In the genomic region with DNA sequence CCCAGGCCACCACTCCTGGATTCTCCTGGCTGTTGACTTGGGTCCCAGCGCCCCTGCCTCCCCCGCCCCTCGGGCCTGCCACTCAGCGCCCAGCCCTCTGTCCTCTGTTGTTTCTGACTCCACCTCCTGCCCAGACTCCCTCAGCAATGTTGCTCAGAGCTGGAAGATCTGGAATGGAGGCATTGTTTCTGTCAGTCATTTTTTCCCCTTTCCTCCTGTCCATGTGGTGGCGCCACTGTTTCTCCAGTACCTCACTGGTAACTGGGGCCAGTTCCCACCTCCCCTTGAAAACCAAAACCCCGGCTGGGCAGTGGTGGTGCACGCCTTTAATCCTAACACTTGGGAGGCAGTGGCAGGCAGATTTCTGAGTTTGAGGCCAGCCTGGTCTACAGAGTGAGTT, we compare ENCODE assay signal across 16 mouse cellular contexts. TPM values are rescaled to one million over a fixed set of nuclear protein-coding genes. Genes with fewer than 3 reads are reported as not detected.
DNase-seq lines count a peak whose midpoint lies in the region; ATAC-seq and TF ChIP-seq lines count a peak whose summit lies in the region.
"Had no signal": no experiment of that assay in that cellular context is flagged by ENCODE, and none has a peak within 500 bp of the region (broad histone marks: within the 10 kb centered on the region; RNA-seq: fewer than 3 reads in every experiment).

No protein-coding gene starts in this region.

- dilution Hi-C loops in CH12.LX (cut with MboI; ENCODE audit: extremely low pct_ligation_motif_present, extremely low pct_unique_long_range_greater_than_20kb, low sequenced_read_pairs) = no loop called here

- no peaks in the 10 kb centered on the region for H3K4me1 ChIP-seq in forebrain, embryonic 11.5 days (replicated peaks; ENCODE audit: control insufficient read depth, insufficient read depth, low read length)
- H3K4me1 ChIP-seq in forebrain, embryonic 13.5 days = peaks cover 8% of the 10 kb centered on the region; the same call in 1 of the 2 replicates
- peaks cover 6 to 14% of the 10 kb centered on the region in 2 experiments; a peak in 3 of 4 replicates for H3K4me1 ChIP-seq in CH12.LX (ENCODE audit: control insufficient read depth in 1 of 2, insufficient read depth in 2 of 2)

- DNase-seq in forebrain, embryonic 11.5 days (ENCODE audit: low spot score) = peak; percentile 49
- DNase-seq in layer of hippocampus, adult 2 months (ENCODE audit: low spot score in 2 of 2) = no peak
- DNase-seq in layer of hippocampus, postnatal 14 days (ENCODE audit: low spot score in 2 of 2) = no peak
- no peak for DNase-seq in CH12.LX (ENCODE audit: extremely low read depth)
- DNase-seq in ZHBTc4 (ENCODE audit: low read depth, low spot score) = peak; percentile 92
- no peak for DNase-seq in frontal cortex, adult 2 months (ENCODE audit: extremely low spot score in 1 of 2, low spot score in 1 of 2)
- no peak for DNase-seq in left cerebral cortex, postnatal 10 days (ENCODE audit: extremely low spot score in 1 of 2, low spot score in 2 of 2)
- DNase-seq: cerebellum, postnatal 36 days had no signal

- in situ Hi-C loops in CH12.LX (cut with MboI; ENCODE audit: low pct_ligation_motif_present, low pct_unique_long_range_greater_than_20kb, low sequenced_read_pairs) = loop anchor here (25.0 kb wide), 1 partner anchor 401 kb away; no protein-coding TSS in a partner anchor

- H3K9ac ChIP-seq in forebrain, embryonic 11.5 days (ENCODE audit: low read length) = no peak overlapping the region
- H3K9ac ChIP-seq in forebrain, embryonic 13.5 days = no peak overlapping the region
- no peak overlapping the region for H3K9ac ChIP-seq in CH12.LX (ENCODE audit: insufficient read depth, low read depth)
- H3K9ac ChIP-seq: heart, embryonic 13.5 days; limb, embryonic 15.5 days had no signal

- no peak for TF ChIP-seq EP300 in CH12.LX (IDR thresholded peaks at IDR 0.05; ENCODE audit: low read length)

- no peaks in the 10 kb centered on the region for H3K79me2 ChIP-seq in CH12.LX (replicated peaks; ENCODE audit: control insufficient read depth, extremely low read depth, insufficient read depth, poor library complexity, severe bottlenecking)

- peak; percentile 32; the same call in 1 of the 2 replicates for TF ChIP-seq CTCF in layer of hippocampus, adult 2 months (conservative IDR thresholded peaks at IDR 0.05)
- TF ChIP-seq CTCF in CH12.LX (conservative IDR thresholded peaks at IDR 0.05 in 1 of 2, IDR thresholded peaks at IDR 0.05 in 1 of 2; ENCODE audit: low read depth in 2 of 2, low read length in 2 of 2) = peak in 1 of 2 experiments; percentile 58; a peak in 2 of 4 replicates

- H3K27me3 ChIP-seq in forebrain, embryonic 11.5 days (ENCODE audit: control insufficient read depth, insufficient read depth, low read length) = no peaks in the 10 kb centered on the region
- no peaks in the 10 kb centered on the region; the same call in 1 of the 2 replicates for H3K27me3 ChIP-seq in forebrain, embryonic 13.5 days
- H3K27me3 ChIP-seq in CH12.LX (replicated peaks) = no peaks in the 10 kb centered on the region
- H3K27me3 ChIP-seq: limb, embryonic 15.5 days had no signal

- intact Hi-C loops in left cerebral cortex, postnatal 10 days (cut with DNase I) = no loop called here

- H3K27ac ChIP-seq in forebrain, embryonic 11.5 days (ENCODE audit: low read depth, low read length) = no peak overlapping the region
- no peak overlapping the region for H3K27ac ChIP-seq in forebrain, embryonic 13.5 days
- no peak overlapping the region for H3K27ac ChIP-seq in layer of hippocampus, adult 2 months
- H3K27ac ChIP-seq in CH12.LX (ENCODE audit: insufficient read depth, low read depth) = no peak overlapping the region
- H3K27ac ChIP-seq: heart, embryonic 13.5 days; hindbrain, embryonic 10.5 days; limb, embryonic 15.5 days had no signal

- H3K4me3 ChIP-seq in forebrain, embryonic 11.5 days (ENCODE audit: low read depth, low read length) = no peak overlapping the region
- H3K4me3 ChIP-seq in forebrain, embryonic 13.5 days = no peak overlapping the region
- no peak overlapping the region for H3K4me3 ChIP-seq in layer of hippocampus, adult 2 months
- no peak overlapping the region for H3K4me3 ChIP-seq in CH12.LX (replicated peaks in 1 of 3; ENCODE audit: low read depth in 2 of 3, low read length in 2 of 3, poor library complexity in 1 of 3)
- H3K4me3 ChIP-seq: heart, embryonic 13.5 days; hindbrain, embryonic 10.5 days; limb, embryonic 15.5 days had no signal

- no peaks in the 10 kb centered on the region for H3K36me3 ChIP-seq in forebrain, embryonic 11.5 days (ENCODE audit: control insufficient read depth, insufficient read depth, low read length)
- H3K36me3 ChIP-seq in forebrain, embryonic 13.5 days (ENCODE audit: poor library complexity, severe bottlenecking) = no peaks in the 10 kb centered on the region
- no peaks in the 10 kb centered on the region for H3K36me3 ChIP-seq in CH12.LX (replicated peaks in 1 of 2; ENCODE audit: control insufficient read depth in 1 of 2, insufficient read depth in 1 of 2, low read length in 1 of 2)
- H3K36me3 ChIP-seq: heart, embryonic 13.5 days; hindbrain, embryonic 10.5 days; limb, embryonic 15.5 days had no signal

- peak; percentile 15 for TF ChIP-seq RAD21 in CH12.LX (IDR thresholded peaks at IDR 0.05; ENCODE audit: low read depth, low read length)

- no peak for TF ChIP-seq POLR2A in CH12.LX (IDR thresholded peaks at IDR 0.05; ENCODE audit: low read depth, low read length)

- no peak overlapping the region for H3K4me2 ChIP-seq in forebrain, embryonic 11.5 days (ENCODE audit: low read depth, low read length, severe bottlenecking)
- no peak overlapping the region for H3K4me2 ChIP-seq in forebrain, embryonic 13.5 days
- H3K4me2 ChIP-seq in CH12.LX (ENCODE audit: insufficient read depth, low read depth, poor library complexity, severe bottlenecking) = no peak overlapping the region
- H3K4me2 ChIP-seq: heart, embryonic 13.5 days; limb, embryonic 15.5 days had no signal

- H3K9me3 ChIP-seq in forebrain, embryonic 11.5 days (ENCODE audit: control insufficient read depth, low read length) = no peaks in the 10 kb centered on the region
- H3K9me3 ChIP-seq in forebrain, embryonic 13.5 days (replicated peaks) = no peaks in the 10 kb centered on the region
- peaks cover 6% of the 10 kb centered on the region for H3K9me3 ChIP-seq in CH12.LX (replicated peaks; ENCODE audit: low read length)
- H3K9me3 ChIP-seq: heart, embryonic 13.5 days; hindbrain, embryonic 10.5 days; limb, embryonic 15.5 days had no signal

- WGBS in forebrain, embryonic 11.5 days = 79% methylated on average over 7 of the region's 7 CpGs
- whole genome bisulfite sequencing in forebrain, embryonic 13.5 days = 73% methylated on average over 7 of the region's 7 CpGs

- no peak for ATAC-seq in forebrain, embryonic 11.5 days (replicated peaks; ENCODE audit: low FRiP score)
- ATAC-seq in forebrain, embryonic 13.5 days = no peak

RNA-seq across cellular contexts. Expression of gene Fmnl1, which starts 9.5 kb away (rescaled TPM):
- 0.76 and 1.8 TPM in 2 replicates for polyA plus RNA-seq in forebrain, embryonic 11.5 days (2014; fragmentation: Nextera tagmentation; extraction: Ambion mirVana)
- 0.76 and 0.92 TPM in 2 replicates for polyA plus RNA-seq in forebrain, embryonic 13.5 days (2015; fragmentation: Nextera tagmentation; extraction: Ambion mirVana)
- 100 to 1,000 TPM; 142 to 156 TPM for total RNA-seq in layer of hippocampus, adult 2 months (2021)
- 100 to 1,000 TPM; 120 to 128 TPM for total RNA-seq in layer of hippocampus, postnatal 14 days (2021)
- total RNA-seq in CH12.LX (2012; rRNA removed) = 35.0 and 36.5 TPM in 2 replicates
- 5.6 and 6.9 TPM in 2 replicates for total RNA-seq in CH12.LX (2014; rRNA removed)
- polyA plus RNA-seq in CH12.LX (2012; ENCODE audit: insufficient read length, low read depth) = 104 and 118 TPM in 2 replicates
- 76.2 and 85.2 TPM in 2 replicates for polyA plus RNA-seq in frontal cortex, adult 2 months (2012; rRNA removed)
- 10 to 100 TPM; 79.5 to 80.7 TPM for total RNA-seq in left cerebral cortex, postnatal 10 days (2021)

RNA-seq across cellular contexts. Expression of gene Hexim2, which starts 29.2 kb away (rescaled TPM):
- polyA plus RNA-seq in forebrain, embryonic 11.5 days (2014; fragmentation: Nextera tagmentation; extraction: Ambion mirVana) = 8.7 and 9.2 TPM in 2 replicates
- polyA plus RNA-seq in forebrain, embryonic 13.5 days (2015; fragmentation: Nextera tagmentation; extraction: Ambion mirVana) = 13.4 and 13.9 TPM in 2 replicates
- total RNA-seq in layer of hippocampus, adult 2 months (2021) = 10 to 100 TPM in 1 of 2 experiments, 1 to 10 TPM in 1; 9.7 to 16.0 TPM
- 10 to 100 TPM; 11.2 to 16.1 TPM for total RNA-seq in layer of hippocampus, postnatal 14 days (2021)
- total RNA-seq in CH12.LX (2012; rRNA removed) (31.4 and 33.3 TPM in 2 replicates), CH12.LX (2014; rRNA removed) (28.8 and 33.0 TPM in 2 replicates)
- 27.0 and 31.6 TPM in 2 replicates for polyA plus RNA-seq in CH12.LX (2012; ENCODE audit: insufficient read length, low read depth)
- polyA plus RNA-seq in frontal cortex, adult 2 months (2012; rRNA removed) = 11.5 and 14.1 TPM in 2 replicates
- total RNA-seq in left cerebral cortex, postnatal 10 days (2021) = 10 to 100 TPM; 20.1 to 20.7 TPM

RNA-seq across cellular contexts. Expression of gene Hexim1, which starts 45.4 kb away (rescaled TPM):
- polyA plus RNA-seq in forebrain, embryonic 11.5 days (2014; fragmentation: Nextera tagmentation; extraction: Ambion mirVana) = 3.9 and 4.6 TPM in 2 replicates
- 3.3 and 4.1 TPM in 2 replicates for polyA plus RNA-seq in forebrain, embryonic 13.5 days (2015; fragmentation: Nextera tagmentation; extraction: Ambion mirVana)
- total RNA-seq in layer of hippocampus, adult 2 months (2021) = 10 to 100 TPM; 48.5 to 50.8 TPM
- 10 to 100 TPM; 50.8 to 53.8 TPM for total RNA-seq in layer of hippocampus, postnatal 14 days (2021)
- total RNA-seq in CH12.LX (2012; rRNA removed) (25.9 and 38.9 TPM in 2 replicates), CH12.LX (2014; rRNA removed) (16.4 and 20.2 TPM in 2 replicates)
- polyA plus RNA-seq in CH12.LX (2012; ENCODE audit: insufficient read length, low read depth) = 50.4 and 51.8 TPM in 2 replicates
- 25.6 and 25.8 TPM in 2 replicates for polyA plus RNA-seq in frontal cortex, adult 2 months (2012; rRNA removed)
- total RNA-seq in left cerebral cortex, postnatal 10 days (2021) = 10 to 100 TPM; 31.8 to 33.9 TPM

RNA-seq across cellular contexts. Expression of gene 1700023F06Rik, which starts 46.9 kb away (rescaled TPM):
- 0.23 and 0.32 TPM in 2 replicates for polyA plus RNA-seq in forebrain, embryonic 11.5 days (2014; fragmentation: Nextera tagmentation; extraction: Ambion mirVana)
- polyA plus RNA-seq in forebrain, embryonic 13.5 days (2015; fragmentation: Nextera tagmentation; extraction: Ambion mirVana) = 0.37 and 0.54 TPM in 2 replicates
- total RNA-seq in layer of hippocampus, adult 2 months (2021) = 1 to 10 TPM; 1.5 to 2.0 TPM
- 1 to 10 TPM; 1.4 TPM for total RNA-seq in layer of hippocampus, postnatal 14 days (2021)
- total RNA-seq in CH12.LX (2012; rRNA removed) (not detected in 2 replicates), CH12.LX (2014; rRNA removed) (not detected in 2 replicates)
- polyA plus RNA-seq in CH12.LX (2012; ENCODE audit: insufficient read length, low read depth) = not detected in 2 replicates
- polyA plus RNA-seq in frontal cortex, adult 2 months (2012; rRNA removed) = 5.3 and 6.0 TPM in 2 replicates
- 1 to 10 TPM; 1.3 to 1.7 TPM for total RNA-seq in left cerebral cortex, postnatal 10 days (2021)
- total RNA-seq: gastrocnemius, adult 18-20 months had no signal
- polyA plus RNA-seq: heart, embryonic 13.5 days had no signal

RNA-seq across cellular contexts. Expression of gene Spata32, which starts 56.8 kb away (rescaled TPM):
- polyA plus RNA-seq in forebrain, embryonic 11.5 days (2014; fragmentation: Nextera tagmentation; extraction: Ambion mirVana) = not detected in 2 replicates
- not detected in 2 replicates for polyA plus RNA-seq in forebrain, embryonic 13.5 days (2015; fragmentation: Nextera tagmentation; extraction: Ambion mirVana)
- 1 to 10 TPM; 1.2 to 1.3 TPM for total RNA-seq in layer of hippocampus, adult 2 months (2021)
- total RNA-seq in layer of hippocampus, postnatal 14 days (2021) = 1 to 10 TPM in 1 of 2 experiments, under 1 TPM in 1; 0.69 to 1.4 TPM
- total RNA-seq in CH12.LX (2012; rRNA removed) (not detected in 2 replicates), CH12.LX (2014; rRNA removed) (not detected in 2 replicates)
- polyA plus RNA-seq in CH12.LX (2012; ENCODE audit: insufficient read length, low read depth) = not detected in 2 replicates
- polyA plus RNA-seq in frontal cortex, adult 2 months (2012; rRNA removed) = 1.4 and 1.5 TPM in 2 replicates
- 1 to 10 TPM; 1.6 to 2.0 TPM for total RNA-seq in left cerebral cortex, postnatal 10 days (2021)
- total RNA-seq: adrenal gland, postnatal 14 days; gastrocnemius, adult 18-20 months had no signal
- polyA plus RNA-seq: embryonic facial prominence, embryonic 11.5 days; heart, embryonic 13.5 days; hindbrain, embryonic 10.5 days; intestine, embryonic 14.5 days; limb, embryonic 15.5 days had no signal

Comparison
In these comparisons a context has a peak if more than half of its experiments do, and no peak if none do; other contexts are left out.
1. DNase-seq: peak in forebrain, embryonic 11.5 days (single experiment) and ZHBTc4 (single experiment); none in layer of hippocampus, adult 2 months (0 of 2), layer of hippocampus, postnatal 14 days (0 of 2), CH12.LX (single experiment), frontal cortex, adult 2 months (0 of 2) and left cerebral cortex, postnatal 10 days (0 of 2).